Mouse (Mus musculus) cerebellum, adult 11-12 months (tissue): Measurements from ENCODE around the gene Olfr550.

Experiments used
- DNase-seq: peaks from one replicate; pipeline ENCODE4 v3.0.0; 2022

Olfr550 gene

GRCm38 (mm10) chr7:102571142-102571541 lies at the start of gene Olfr550:
Olfr550 (plus strand) TSS chr7:102571442.
- no peak for DNase-seq

- DNase-seq: no peak
Observed at GRCm38 (mm10) chr7:102529052-102529451, 42.2 kb upstream of the Olfr550 start.

GRCm38 (mm10) chr7:102534449-102534848 lies 36.8 kb upstream of the Olfr550 start, which contains the start of gene Olfr547:
Olfr547 (plus strand) TSS chr7:102534749.
- no peak for DNase-seq

GRCm38 (mm10) chr7:102540596-102540995 lies 30.6 kb upstream of the Olfr550 start, which contains the start of gene Olfr548-ps1:
Olfr548-ps1 (plus strand) TSS chr7:102540896.
- DNase-seq: no peak

GRCm38 (mm10) chr7:102541251-102541650 lies 30.0 kb upstream of the Olfr550 start:
- no peak for DNase-seq

- DNase-seq: no peak
Observed at GRCm38 (mm10) chr7:102549570-102549969, 21.7 kb upstream of the Olfr550 start, which contains the start of gene Olfr549. Olfr549 (plus strand) TSS chr7:102549870.

- DNase-seq: no peak
Observed at GRCm38 (mm10) chr7:102553279-102553678, 18.0 kb upstream of the Olfr550 start.

GRCm38 (mm10) chr7:102564999-102565997 lies 5.9 kb upstream of the Olfr550 start, which contains the start of gene Trim21:
Trim21 (minus strand) TSS chr7:102565486.
- peak; percentile 48 for DNase-seq

GRCm38 (mm10) chr7:102566219-102566618 lies 5.0 kb upstream of the Olfr550 start:
- DNase-seq: no peak

GRCm38 (mm10) chr7:102573174-102573830 lies 2.1 kb downstream of the Olfr550 start:
- no peak for DNase-seq

GRCm38 (mm10) chr7:102575998-102576397 lies 4.8 kb downstream of the Olfr550 start:
- no peak for DNase-seq

- no peak for DNase-seq
Observed at GRCm38 (mm10) chr7:102591786-102592185, 20.5 kb downstream of the Olfr550 start, which contains the start of gene Olfr551. Olfr551 (minus strand) TSS chr7:102591886.

GRCm38 (mm10) chr7:102597378-102598031 lies 26.3 kb downstream of the Olfr550 start, which contains the start of gene Olfr552:
Olfr552 (plus strand) TSS chr7:102597770.
- DNase-seq: no peak

- no peak for DNase-seq
Observed at GRCm38 (mm10) chr7:102618118-102618517, 46.9 kb downstream of the Olfr550 start, which contains the start of gene Olfr553. Olfr553 (minus strand) TSS chr7:102618218.

- no peak for DNase-seq
Observed at GRCm38 (mm10) chr7:102619608-102620007, 48.4 kb downstream of the Olfr550 start.

- peak; percentile 34 for DNase-seq
Observed at GRCm38 (mm10) chr7:102620368-102620767, 49.1 kb downstream of the Olfr550 start.
